Mouse (Mus musculus) left cerebral cortex, adult 8-10 months (tissue): ENCODE results near the gene Copz1. TPM values are rescaled to one million over a fixed set of nuclear protein-coding genes. Genes with fewer than 3 reads are reported as not detected.
"Not testable (repeated sequence)": the region's sequence is repeated elsewhere in the genome, so short reads cannot be mapped to it uniquely, and the experiment has no call there.

Experiments used
- DNase-seq, 2 experiments: peaks; one replicate each; pipeline ENCODE4 v3.0.0; 2022; ENCODE audit warnings: low spot score in 2 of 2
- total RNA-seq, 4 experiments: library from RNA; stranded (reverse); gene quantifications; 2 replicates each; pipeline ENCODE4 v1.2.4; 2022

Copz1 gene
- total RNA-seq, 4 experiments from 2014 or later, result 90.9 to 93.2 (median 91.9) TPM

GRCm38 (mm10) chr15:103251595-103251994 lies 20.9 kb upstream of the Copz1 start:
- DNase-seq, result no peak

DNA sequence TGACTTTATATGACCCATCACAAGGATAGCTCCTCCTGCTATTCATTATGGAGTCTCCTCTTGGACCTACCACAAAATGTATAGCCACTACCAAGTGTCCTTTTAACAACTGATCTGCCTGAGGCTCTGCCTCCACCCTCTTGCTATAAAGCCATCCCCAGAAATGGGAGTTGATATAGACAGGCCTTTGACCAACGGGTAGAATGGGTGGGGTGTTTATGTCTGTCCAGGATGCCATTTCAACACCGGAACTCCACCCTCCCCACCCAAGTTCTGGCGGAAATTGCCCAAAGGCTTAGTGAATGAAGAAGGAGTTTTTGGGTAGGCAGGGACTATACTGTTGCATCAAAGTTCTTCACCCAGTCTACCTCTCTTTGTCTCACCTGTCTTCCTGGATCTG lies 19.9 kb upstream of the Copz1 start:
- DNase-seq, result no peak

- DNase-seq, result no peak
Measured at GRCm38 (mm10) chr15:103253352-103253751, 19.2 kb upstream of the Copz1 start.

- no peak for DNase-seq
Measured at GRCm38 (mm10) chr15:103255169-103255568, 17.3 kb upstream of the Copz1 start.

- DNase-seq, result no peak
Measured at GRCm38 (mm10) chr15:103256210-103256986, 16.1 kb upstream of the Copz1 start.

DNA sequence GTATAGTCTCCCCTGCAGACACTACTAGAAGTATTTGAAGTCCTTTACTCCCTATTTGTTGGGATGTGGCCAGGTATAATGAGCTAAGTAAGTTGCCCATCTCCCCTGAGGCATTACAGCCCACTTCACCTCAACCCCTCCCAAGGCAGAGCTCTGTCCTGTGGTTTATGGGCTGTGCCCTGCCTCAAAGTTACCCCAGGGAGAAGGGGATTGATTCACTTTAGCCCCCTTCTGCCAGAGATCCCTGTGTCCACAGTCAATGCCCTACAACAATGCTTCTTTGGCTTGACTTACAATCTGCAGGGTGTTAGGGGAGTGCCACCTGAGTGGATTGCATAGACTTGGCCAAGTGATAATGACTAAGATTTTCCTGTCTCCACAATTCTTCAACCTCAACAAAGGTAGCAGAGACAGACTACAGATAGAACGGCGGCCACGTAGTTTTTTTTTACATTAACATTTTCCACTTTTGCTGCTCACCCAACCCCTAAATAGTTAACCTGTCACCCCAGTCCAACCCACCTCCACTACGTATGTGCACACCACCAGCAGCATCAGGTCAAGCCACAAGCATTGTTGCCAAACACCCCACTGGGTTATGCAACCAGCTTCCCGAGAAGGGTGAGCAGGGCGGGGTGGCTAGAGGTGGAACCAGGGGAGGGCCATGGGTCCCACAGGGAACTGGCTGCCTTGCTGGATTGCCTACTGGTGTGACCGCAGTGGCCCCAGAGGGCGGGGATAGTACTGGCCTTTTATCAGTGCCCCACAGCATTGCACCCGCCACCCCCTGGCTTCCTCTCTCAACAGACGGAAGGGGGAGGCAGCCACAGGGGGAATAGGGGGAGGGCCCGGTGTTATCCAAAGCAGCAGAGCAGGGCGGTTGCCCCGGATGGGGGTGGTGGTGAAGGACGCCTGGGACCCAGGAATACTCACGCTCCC lies 14.5 kb upstream of the Copz1 start, which contains the start of gene Nfe2:
TSS of gene Nfe2 (minus strand) at position 614 of the 939 bp plus-strand sequence.
- DNase-seq, result no peak

DNA sequence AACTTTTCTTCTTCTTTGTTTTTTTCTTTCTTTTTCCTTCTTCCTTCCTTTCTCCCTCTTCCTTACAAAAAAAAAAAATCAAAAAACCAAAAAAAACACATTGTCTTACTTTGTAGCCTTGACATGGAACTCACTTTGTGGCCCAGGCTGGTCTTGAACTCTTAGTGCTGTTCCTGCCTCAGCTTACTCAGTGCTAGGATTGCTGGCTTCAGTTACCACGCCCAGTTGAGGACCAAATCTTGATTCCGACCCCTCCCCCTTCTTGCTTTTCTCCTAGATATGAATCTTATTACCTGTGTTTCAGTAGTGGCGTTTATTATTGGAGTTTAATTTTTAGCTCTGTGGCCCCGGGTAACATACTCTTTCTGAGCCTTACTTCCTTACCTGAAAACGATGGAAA lies 13.4 kb upstream of the Copz1 start:
- no peak for DNase-seq

DNA sequence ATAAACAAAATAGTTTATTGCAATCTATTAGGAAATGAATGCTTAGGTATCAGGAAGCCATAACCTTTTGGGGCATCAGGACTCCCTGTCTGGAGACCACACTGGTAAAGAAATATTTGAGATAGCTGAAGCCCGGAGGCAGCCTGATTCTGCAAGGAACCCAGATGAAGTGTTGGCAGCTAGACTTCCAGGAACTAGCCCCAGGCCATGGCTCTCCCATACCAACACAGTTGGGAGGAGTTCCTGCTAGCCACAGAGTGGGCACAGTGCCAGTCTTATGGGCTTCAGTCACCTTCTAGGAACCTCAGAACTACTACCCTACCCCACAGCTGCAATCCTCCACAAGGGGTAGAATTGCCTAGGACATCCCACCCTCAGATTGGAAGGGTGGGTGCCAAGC lies 12.5 kb upstream of the Copz1 start:
- DNase-seq, result no peak

DNA sequence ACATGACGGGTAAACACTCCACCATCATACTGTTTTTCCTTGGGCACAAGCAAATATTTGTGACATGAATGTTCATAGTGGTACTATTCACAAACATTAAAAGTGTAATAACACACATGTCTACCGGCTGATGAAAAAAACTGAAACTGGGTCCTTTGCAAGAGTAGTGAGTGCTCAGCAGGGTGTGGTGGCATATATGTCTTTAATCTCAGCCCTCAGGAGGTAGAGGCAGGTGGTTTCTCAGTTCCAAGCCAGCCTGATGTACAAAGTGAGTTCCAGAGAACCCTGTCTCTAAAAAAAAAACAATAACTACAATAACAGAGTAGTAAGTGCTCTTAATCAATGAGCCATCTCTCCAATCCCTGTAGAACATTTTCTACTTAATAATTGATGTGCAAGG lies 7.7 kb upstream of the Copz1 start:
- DNase-seq, result no peak

GRCm38 (mm10) chr15:103268903-103269302 lies 3.6 kb upstream of the Copz1 start:
- no peak for DNase-seq

DNA sequence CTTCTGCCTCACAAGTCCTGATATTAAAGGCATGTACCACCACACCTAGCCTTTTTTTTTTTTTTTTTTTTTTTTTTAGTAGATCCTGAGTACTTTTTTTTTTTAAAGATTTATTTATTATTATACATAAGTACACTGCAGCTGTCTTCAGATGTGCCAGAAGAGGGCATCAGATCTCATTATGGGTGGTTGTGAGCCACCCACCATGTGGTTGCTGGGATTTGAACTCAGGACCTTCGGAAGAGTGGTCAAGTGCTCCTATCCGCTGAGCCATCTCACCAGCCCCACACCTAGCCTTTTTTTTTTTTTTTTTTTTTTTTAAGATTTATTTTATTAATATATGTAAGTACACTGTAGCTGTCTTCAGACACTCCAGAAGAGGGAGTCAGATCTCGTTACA lies 3.4 kb downstream of the Copz1 start:
- not testable (repeated sequence) for DNase-seq

- no peak for DNase-seq
Measured at GRCm38 (mm10) chr15:103277949-103278348, 5.4 kb downstream of the Copz1 start.

DNA sequence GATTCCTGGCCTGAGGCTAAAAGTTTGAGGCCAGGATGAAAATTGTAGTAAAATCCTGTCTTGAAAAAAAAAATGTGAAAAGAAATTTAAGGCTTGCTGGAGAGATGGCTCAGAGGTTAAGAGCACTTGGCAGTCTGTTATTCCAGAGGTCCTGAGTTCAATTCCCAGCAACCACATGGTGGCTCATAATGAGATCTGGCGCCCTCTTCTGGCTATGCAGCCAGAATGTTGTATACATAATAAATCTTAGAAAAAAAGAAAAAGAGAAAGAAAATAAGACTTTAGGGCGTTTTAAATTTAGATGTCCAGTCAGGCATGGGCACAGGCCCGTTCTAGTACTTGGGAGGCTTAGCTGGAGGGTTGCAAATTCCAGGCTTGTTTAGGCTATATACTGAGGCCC lies 7.2 kb downstream of the Copz1 start:
- no peak for DNase-seq

DNA sequence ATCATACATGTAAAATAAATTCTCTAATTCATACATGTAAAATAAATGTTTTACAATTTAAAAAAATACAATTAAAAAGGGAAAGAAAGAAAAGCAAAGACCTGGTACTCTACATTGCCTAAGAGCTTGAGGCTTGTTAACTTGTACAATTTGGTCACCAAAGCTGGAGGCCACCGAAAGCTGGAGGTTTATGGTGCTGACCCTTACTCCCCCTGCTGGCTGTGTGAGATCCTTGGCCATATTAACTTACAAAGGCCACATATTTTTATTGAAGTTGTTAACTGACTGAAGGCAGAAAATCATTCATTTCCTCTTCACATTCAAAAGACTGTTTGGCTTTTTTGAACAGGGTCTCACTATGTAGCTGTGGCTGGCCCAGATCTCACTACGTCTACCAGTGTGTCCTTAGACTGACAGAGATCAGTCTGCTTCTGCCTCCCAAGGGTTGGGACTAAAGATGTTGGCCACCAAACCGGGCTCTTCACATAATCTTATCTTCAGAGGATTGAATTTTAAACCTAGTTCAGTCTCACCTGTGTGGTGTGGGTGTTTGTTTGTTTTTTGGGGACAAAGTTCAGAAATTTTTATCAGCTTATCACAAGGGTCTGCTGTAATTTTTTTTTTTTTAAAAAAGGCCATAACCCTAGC lies 8.4 kb downstream of the Copz1 start:
- no peak for DNase-seq

GRCm38 (mm10) chr15:103281465-103282205 lies 9.1 kb downstream of the Copz1 start:
- DNase-seq, result no peak

GRCm38 (mm10) chr15:103284066-103284465 lies 11.6 kb downstream of the Copz1 start:
- DNase-seq, result no peak

GRCm38 (mm10) chr15:103284647-103285046 lies 12.1 kb downstream of the Copz1 start:
- DNase-seq, result no peak

DNA sequence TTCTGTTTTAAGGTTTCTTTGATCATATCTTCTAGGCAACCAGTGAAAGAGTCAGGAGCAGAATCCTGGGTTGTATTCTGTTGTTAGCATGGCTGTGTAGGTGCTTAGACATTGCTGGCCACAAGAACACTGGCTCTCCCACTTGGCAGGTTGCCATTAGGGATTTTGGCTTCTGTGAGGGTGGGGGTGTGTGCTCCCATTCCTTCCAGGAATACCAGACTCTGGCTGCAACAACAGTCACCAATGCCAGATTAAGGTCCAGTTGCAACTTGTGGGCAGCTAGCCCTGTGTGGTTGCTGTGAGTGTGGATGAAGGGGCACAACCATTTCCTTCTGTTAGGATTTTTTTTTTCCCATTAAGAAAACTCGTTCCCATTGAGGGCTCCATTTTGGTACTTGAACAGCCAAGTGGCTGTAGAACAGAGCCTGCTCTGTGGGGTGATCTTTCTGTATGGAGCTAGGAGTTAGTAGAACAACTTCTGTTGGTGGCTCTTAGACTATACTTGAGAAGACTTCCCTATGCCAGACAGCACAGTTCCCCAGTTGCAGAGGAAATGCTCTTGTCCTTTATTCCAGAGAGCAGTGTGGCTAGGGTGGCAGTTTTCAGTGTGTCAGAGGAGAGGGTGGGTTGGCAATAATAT lies 13.4 kb downstream of the Copz1 start:
- DNase-seq, result no peak

DNA sequence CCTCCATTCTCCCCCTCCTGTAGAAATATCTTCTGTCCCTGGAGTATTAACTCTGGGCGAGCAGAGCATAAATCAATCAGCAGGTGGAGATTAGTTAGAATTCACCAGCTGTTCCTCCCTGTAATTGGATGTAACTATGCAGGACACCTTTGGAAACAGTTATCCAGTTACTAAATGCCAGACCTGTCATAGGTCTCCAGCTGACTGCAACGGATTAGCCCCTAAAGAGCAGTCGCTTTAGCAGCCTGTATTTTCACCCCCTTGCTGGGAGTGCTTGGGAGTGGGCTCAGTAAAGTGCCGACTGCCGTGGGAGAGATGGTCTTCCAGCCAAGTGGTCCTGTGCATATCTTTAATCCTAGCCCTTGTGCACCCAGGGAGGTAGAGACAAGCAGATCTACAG lies 17.1 kb downstream of the Copz1 start:
- DNase-seq, result no peak

DNA sequence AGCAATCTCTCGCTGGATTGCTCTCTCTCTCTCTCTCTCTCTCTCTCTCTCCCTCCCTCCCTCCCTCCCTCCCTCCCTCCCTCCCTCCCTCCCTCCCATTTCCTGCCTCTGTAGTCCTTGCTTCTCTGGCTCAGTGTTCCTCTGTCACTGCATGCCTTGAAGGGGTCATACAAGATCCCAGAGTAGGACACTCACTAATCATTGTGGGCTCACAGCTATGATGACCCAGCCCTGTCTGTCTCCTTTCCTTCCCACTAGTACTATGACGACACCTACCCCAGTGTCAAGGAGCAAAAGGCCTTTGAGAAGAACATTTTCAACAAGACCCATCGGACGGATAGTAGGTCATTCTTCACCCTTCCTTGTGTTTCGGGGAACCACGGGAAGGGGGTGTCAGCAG lies 17.9 kb downstream of the Copz1 start:
- DNase-seq, result no peak

GRCm38 (mm10) chr15:103290843-103291242 lies 18.3 kb downstream of the Copz1 start:
- DNase-seq, result no peak
